Mouse (Mus musculus) lung, adult 18-20 months (tissue): ENCODE data around the gene Acer3.
"Not testable (repeated sequence)": the region's sequence is repeated elsewhere in the genome, so short reads cannot be mapped to it uniquely, and the experiment has no call there.

ENCODE experiments used
- DNase-seq, 2 experiments: peaks; one replicate each; pipeline ENCODE4 v3.0.0; 2022; ENCODE audit warnings: mixed read lengths in 2 of 2

Acer3 gene

DNA sequence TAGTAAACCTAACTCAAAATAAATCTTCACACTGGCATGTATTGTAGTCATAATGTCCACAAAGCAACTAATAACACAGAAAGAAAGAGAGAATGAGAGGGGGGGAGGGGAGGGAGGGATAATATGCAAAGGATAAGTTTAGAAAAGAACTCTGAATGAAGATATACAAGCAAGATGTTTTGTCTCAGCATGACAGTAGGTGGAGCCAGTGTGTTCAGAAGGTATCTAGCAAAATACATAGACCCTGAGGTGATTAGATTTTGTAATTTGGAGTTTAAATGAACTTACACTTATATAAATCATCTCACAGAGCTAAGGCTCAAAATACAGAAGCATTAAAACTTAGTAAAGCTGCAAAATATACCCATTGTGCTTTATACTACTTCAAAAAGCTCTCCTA is 44.7 kb downstream of the Acer3 start:
- DNase-seq = no peak

DNA sequence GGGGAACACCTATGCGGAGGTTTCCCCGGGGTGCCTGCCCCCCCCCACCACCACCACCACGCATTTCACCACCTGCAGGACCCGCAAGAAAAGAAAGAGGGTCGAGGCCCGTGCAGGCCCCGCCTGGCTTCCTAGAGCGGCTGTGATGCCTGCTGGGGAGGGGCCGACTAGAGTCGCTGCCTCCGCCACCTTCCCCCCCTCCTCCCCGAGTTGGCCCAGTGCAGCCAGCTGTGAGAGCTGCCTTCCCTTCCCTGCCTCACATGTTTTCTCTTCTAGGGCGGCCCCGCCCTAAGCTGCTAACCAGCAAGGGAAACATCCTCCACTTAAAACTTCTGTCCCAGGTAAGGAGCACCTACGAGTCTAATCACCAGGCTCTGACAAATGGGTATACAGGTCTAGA is 52.8 kb downstream of the Acer3 start:
- not testable (repeated sequence) for DNase-seq

DNA sequence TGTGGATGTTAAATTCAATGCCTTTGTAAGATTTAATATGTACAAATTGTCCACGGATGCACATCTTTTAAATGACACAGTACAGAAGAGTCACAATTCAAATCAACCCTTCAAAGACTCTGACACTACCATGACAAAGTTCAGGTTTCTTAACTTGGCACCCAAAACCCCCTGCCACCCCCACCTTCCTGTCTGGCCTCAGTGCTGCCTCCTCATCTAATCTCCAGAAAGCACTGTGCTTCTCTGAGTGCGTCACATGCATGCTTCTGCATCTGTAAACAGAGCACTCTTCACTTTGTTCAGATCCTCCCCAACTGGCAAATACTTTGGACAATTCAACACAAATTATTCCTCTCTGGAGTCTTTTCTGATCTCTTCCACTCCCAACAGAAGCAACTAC is 68.5 kb downstream of the Acer3 start:
- no peak for DNase-seq

DNA sequence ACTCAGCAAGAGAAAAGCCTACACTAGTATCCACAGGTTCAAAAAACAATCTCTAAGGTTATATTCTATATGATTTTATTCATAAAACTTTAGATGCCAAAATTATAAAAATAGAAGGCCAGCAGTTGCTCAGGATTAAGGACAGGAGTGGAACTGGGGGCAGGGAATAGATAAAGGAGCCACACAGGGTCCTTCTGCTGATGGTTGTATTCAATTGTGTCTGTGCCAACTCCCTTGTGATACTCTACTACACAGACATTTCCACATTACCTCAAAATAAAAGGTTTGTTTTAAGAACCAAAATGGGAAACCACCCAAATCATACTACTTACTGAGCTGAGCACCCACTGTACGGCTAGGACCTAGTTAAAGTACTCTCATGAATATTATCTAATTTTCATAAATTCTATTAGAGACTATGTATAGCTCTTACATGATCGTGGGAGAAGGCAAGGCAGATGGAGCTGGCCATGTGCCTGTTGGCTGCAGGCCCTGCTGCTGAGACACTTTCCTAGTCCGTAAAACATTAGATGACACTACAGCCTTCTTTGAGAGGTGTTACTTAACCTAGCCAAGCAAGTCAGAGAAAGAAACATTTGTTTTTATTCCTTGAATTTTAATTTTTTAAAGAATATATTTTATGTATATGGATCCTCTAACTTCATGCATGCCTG is 84.2 kb downstream of the Acer3 start:
- no peak for DNase-seq

DNA sequence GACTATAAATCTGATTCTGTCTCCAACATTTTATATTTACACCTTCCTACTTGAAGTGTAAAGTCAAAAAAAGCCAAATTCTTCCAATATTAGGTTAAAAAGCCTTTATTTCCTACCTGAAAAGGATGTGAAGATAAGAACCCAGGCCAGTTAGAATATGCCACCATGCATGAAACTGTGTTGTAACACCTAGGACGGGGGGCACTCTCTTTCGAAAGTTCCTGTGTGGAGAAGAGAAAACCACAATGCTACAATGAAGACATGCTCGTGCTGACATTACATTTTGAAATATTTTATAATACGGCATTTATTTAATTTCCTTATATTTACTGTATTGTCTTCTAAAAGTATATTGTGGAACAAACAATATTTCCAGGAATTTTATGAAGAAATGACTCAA is 97.2 kb downstream of the Acer3 start:
- DNase-seq = no peak

DNA sequence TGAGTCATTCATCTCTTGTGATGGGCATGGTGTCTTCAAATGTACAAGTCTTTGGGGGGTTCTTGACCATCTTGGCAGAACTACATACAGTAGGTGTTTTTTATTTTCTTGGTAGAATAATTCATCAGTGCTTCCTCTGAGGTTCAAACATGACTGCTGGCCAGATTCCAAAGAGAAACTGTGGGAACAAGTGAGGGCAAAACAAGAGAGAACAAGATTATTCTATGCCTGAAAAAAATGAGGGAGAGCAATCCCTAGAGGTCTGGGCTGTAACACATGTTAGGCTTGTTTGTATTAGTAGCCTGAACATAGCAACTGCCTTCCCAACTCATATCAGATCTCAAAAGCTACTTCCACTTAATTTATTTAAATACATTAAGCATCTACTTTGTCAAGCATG is 104.3 kb downstream of the Acer3 start:
- no peak for DNase-seq

DNA sequence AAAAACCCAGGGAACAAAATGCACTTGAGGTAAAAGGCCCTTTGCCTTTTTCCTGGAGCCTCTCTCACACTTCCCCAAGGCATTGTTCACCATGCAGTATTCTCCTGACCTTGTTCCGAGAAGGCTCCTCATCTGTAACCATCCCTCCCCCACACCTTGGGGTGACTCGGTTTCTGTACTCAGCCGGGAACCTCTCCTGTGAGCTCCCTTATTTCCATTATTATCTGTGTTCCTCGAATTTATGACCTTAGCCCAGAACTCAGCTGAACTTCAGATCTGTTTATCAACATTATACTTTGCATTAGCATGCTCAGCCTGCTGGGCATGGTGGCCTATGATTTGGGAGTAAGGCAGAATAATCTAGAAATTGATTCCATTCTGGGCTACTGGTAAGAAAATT is 118.1 kb downstream of the Acer3 start:
- DNase-seq = no peak

DNA sequence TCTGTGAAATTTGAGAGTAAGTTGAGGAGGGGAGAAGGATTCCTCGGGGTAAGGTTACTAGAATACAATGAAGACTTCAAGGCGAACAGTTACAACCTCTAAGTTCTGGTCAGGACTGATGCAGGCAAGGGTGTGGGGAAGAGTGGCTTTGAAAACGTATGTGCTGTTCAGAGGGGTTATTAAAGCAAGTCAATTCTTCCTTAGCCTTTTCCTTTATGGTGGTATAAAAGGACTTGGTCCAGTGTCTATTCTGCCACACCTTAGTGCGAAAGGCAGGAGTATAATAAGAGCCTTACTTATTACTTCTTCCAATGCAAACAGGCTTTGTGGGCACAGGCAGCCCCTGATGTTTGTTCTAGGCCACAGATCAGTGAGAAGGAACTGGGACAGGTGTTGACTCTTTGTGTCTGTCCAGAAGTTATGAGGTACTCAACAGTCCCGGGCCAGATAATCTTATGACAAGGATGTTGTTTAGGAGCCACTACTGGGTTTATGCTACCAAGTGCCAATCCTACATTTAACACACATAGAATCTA is 119.4 kb downstream of the Acer3 start:
- no peak for DNase-seq

DNA sequence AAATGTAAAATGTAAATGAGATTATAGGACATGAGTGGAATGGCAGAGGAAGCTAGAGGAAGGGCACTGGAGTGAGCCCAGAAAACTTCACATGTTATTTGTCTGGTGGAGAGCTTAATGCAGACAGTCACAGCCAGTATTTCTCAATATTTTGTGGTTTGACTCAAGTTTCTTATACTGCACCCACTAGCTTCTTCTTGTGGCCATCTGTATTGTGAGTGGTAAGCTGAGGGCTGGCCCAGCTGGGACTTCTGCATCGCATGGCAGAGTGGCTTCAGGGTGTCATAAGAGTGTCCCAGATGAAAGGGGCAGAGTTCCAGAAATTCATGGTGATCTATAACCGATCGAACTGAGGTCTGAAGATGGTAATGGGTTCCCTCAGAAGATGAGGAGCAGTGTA is 120.6 kb downstream of the Acer3 start:
- DNase-seq = no peak

DNA sequence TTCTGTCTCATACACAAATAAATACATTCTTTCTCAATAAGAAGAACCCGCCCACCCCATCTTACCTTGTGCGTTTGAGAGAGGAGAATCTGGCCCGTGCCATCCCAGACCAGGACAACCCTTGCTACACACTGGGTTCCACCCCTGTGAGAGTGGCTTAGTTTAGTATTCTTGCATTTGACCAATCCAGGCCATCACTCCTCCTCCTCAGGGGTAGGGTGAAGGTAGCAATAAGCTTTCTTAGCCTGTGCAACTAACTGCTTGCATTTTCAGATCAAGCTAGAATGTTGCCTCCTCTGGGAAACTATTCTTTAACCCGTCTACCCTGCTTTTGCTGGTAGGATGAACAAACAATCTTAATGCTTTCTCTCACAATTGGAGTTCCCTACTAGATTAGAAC is 121.6 kb downstream of the Acer3 start, which contains the start of gene B3gnt6:
B3gnt6 (minus strand) TSS at position 101 of the 400 bp plus-strand sequence.
- no peak for DNase-seq

DNA sequence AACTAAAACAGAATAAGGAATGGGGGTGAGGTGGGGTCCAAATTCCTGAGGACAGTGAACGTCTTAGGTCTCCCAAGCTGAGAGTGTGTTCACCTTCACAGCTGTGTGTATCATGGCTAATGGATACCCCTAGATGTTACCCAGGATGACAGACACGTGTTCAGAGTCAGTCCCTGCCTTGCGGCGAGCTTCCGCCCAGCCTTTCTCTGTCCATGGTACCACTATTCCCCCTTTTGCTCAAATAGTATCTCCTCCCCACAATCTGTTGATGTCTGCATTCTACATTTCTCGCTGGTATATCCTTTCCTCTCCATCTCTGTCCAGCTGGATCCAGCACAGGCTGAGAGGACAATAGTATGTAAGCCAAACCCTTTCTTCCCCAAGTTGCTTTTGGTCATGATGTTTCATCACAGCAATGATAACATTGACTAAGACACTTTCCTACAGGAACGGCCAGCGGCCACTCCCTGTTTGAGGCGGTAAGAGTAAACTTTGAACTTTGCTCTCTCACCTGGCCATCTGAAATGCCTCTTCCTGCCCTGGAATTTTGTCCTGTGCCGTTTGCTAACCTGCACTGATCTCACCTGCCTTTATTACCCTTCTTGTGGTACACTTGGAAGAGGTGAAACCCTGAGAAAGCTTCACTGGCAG is 125.7 kb downstream of the Acer3 start:
- no peak for DNase-seq

DNA sequence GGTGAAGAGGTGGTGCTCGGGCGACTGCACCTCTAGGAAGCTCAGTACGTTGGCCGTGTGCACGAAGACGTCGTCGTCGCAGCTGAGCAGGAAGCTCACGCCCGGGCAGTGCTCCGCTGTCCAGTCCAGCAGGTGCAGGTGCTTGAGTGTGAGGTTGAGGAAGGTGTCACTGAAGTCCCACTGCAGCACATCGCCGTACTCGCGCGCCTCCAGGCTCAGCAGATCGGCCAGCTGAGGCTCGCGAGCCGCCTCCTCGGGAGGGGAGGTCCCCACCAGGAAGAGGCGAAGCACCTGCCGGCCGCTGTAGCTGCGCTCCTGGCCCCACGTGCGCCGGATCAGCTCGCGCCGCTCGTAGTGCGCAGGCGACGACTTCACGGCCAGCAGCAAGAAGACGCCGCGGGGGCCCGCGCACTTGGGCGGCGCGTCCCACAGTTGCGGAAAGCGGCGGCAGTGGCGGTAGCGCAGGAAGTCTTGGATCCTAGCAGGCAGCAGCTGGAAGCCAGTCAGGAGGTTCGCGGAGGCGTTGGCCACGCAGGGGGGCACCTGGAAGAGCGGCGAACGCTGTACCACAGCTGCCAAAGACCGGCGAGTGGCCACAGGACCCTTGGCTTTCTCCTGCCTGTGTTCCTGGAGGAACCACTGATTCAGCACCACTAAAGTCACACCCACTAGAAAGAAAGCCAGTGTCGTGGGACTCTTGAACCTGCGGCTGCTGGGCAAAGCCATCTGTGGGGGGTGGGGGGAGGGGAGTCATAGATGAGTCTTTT is 126.8 kb downstream of the Acer3 start:
- DNase-seq = no peak

DNA sequence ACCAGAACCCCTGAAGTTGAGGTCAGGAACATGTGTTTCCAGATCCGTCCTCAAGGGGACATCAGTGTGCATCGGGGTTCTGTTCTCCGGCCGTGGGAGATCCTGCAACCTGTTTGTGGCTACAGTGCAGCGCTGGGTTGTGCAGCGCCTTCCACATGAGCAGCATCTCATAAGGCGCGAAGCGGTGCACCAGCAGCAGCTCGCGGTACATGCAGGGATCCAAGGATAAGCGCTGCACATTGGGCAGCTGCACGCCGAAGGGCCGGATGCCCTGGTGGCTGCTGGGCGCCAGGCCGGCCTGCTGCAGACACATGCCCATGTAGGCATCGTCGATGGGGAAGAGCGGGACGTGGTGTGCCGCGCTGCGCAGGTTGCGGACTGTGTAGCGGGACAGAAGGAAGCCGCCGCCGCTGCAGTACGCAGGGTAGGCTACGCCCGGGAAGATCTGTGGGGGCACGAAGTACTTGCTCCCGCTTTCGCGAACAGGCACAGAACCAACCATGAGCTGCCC is 127.4 kb downstream of the Acer3 start:
- DNase-seq = peak; percentile 32 to 33

DNA sequence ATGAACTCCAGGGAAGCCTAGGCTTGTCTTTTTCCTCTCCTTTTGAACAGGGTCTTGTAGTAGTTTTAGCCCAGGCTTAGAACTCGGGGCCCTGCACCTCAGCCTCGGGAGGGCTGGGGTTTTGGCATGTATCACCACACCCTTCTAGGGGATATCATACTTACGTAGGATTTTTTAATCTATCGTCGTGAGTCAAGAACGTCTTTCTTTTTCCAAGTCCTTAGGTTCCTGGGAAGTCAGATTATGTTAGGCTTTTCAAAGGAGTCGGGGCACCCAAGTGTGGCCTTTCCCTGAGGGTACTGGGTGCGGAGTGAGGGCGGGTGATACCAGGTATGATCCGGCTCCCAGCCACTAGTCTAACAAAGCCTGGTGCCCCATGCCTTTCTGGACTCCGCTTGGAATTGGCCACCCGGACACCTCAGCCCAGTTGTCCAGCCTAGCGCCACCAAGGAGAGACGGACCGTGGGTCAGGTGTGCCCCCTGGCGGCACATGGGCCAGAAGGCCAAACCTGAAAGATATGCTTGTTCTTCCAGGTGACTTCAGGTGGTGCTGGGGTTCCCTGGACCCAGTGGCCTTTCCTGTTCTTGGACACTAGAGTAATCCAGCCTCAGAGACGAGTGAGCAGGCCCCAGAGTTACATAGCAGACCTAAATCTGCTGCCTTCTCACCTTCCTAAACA is 129.3 kb downstream of the Acer3 start:
- peak; percentile 37 to 56 for DNase-seq

DNA sequence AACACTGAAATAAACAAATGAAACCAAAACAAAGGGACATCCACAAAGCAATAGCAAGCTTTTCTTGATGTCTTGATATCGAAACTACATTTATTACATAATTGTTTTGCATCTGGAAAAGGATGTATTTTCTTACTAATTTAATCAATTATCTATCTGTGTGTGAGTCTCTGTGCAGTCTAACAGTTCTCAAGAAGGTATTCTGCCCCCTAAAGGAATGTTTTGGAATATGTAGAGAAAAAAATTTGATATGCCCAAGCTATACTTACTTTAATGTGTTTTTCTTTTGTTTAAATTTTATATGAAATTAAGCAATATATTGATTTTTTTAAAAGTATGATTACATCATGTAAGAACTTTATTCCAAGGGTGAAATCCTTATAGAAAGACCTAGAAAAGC is 130.4 kb downstream of the Acer3 start:
- DNase-seq = no peak

DNA sequence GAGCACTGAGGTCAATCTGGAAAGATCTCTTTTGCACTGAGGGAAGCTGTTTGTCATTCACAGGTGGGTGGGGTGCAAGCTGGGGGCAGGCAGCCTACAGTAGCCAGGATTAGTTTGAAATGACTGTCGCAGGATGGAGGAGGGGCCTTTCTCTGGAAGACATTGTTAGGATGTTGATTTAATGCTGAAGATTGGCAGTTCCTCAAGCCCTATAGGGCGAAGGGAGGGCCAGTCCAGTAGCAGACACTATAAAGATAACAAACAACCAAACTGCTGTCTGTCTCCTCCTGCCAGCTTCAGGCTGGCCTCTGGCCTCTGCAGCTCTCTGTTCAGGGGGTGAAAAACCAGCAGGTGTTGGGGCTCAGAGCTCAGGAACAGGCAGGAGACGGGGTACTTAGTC is 131.3 kb downstream of the Acer3 start:
- peak; percentile 17 to 48 for DNase-seq

DNA sequence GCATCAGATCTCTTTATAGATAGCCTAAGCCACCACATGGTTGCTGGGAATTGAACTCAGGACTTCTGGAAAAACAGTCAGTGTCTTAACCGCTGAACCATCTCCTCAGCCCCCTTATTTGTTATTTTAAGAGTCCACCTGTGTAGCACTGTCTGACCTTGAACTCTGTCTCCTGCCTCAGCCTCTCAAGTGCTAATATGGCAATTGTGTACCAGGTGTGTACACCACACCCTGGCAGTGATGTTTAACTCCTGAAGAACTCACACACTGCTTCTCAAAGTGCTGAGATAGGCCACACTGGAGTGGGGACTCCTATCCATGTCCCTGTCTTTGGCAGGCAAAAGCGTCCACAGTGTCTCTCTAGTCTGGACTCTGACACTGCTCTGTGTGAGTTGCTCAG is 132.3 kb downstream of the Acer3 start:
- DNase-seq = no peak

DNA sequence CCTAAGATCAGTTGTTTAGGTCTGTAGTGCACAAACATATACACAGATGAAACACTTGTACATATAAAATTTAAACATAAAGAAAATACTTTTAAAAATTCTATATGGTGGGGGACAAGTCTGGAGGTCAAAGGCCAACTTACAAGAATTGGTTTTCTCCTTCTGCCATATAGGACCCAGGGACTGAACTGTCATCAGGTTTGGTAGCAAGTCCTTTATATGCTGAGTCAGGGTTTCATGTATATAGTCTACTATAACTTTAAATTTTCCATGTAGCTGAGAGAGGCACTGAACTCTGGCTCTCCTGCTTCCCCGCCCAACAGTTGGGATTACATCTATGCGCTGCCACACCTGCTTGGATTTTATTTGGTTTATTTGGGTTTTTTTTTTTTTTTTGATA is 132.8 kb downstream of the Acer3 start:
- DNase-seq = no peak

DNA sequence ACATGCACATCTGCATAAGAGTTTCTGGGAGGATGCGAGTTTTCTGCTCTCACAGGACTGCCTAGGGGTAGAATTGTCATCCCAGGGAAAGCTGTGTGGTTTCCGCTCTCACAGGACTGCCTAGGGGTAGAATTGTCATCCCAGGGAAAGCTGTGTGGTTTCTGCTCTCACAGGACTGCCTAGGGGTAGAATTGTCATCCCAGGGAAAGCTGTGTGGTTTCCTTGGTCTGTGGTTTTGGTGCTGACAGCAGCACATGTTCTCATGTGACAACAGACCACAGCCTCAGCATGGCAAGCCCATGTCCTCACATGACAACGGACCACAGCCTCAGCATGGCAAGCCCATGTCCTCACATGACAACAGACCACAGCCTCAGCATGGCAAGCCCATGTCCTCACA is 133.7 kb downstream of the Acer3 start:
- DNase-seq = not testable (repeated sequence)

DNA sequence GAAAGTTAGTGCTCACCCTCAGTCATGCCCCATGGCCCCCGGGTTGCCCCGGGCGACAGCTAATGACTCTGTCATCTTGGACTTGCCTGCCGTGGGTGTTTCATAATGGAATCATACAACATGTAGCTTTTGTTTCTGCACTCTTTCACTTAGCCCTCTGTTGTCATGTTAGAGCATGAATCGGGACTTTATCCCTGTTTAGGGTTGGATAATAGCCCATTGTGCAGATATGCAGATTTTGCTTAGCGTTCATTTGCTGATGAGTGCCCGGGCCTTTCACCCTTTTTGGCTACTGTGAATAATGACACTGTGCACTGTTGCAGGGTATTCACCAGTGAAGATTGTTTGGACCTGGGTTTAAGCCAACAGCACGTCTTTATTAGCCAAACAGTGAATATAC is 134.4 kb downstream of the Acer3 start:
- no peak for DNase-seq

DNA sequence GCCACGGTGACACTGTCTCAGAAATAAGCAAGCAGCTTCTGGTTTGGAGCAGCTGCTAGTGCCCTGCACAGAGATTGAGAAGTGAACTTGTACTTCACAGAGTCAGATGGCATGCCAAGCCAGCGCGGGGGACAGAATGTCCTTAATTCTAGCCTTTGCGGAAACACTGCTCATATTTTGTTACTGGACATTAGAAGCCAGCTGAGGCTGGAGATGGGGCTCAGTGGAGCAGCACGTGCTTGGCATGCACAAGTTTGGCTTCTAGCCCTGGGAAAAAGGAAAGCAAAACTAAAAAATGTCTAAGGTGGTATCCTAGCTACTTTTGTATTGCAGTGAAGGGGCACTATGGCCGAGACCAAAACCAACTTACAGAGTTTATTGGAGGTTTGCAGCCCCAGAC is 135.7 kb downstream of the Acer3 start:
- DNase-seq = no peak

DNA sequence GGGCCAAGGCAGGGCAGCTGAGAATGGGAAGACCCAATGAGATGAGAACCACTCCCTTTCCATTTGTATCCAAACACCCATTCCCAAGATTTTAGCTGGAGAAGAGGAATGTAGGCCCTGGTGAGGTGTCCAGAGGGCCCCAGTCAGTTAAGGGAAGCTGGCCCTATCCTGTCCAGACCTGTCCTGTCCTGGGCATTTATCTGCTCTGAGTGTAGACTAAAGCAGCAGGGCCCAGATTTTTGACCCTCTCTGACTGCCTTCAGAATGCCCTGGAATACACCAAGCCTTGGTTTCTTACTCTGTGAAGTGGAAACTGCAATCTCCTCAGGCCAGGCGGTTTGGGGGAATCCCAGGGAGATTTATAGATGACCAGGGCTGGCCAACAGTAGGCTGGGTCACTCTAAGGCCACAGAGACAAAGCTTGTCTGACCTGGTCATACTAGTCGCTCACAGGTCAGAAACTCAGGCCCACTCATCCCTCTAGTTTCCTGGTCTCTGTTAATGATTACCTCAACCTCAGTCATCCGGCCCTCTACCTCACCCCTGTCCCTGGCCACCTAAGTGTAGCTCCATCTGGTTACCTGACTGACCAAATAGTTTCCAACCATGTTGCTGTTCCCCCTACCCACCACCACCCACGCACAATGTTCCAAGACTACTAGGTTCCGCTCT is 142.3 kb downstream of the Acer3 start:
- DNase-seq = peak in 1 of 2 experiments; percentile 41
